Mouse (Mus musculus): ENCODE data around the gene AU018091. TPM values are rescaled to one million over a fixed set of nuclear protein-coding genes. Genes with fewer than 3 reads are reported as not detected.
"Not testable (repeated sequence)": the region's sequence is repeated elsewhere in the genome, so short reads cannot be mapped to it uniquely, and the experiment has no call there.

Gene AU018091
- polyA plus RNA-seq, 1 experiment = not detected

DNA sequence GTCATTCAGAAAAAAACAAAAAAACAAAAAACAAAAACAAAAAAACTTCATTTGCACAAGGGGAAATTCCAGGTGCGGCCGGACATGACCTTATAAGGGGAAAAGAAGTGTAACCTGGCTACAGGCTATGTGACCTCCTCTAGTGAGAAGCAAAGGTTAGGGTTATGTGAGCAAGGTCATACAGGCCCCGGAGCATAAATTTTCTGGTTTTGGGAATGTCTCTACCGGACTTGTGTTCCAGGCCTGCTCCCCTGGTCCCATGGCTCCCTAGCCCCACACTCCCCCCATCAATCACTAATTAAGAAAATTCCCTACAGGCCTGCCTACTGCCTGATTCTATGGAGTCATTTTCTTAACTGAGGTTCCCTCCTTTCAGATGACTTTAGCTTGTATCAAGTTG lies 2.7 kb downstream of the AU018091 start:
- no peak for DNase-seq (ENCODE audit: low read depth)

DNA sequence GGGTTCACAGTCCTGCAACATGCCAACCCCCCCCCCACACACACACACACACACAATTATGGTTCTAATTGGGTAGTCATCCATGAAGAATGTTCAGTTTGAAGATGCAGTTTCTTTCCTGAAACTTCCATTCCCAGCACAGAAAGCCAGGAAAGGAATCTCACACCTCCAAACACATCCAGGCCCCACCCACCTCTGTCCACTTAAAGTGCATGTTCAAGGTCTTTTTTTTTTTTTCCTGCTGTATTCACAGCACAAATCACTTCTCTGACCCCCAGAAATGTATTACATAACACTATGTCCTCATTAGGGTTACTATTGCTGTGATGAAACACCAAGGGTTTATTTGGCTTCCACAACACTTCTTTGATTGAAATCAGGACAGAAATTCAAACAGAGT lies 4.0 kb downstream of the AU018091 start:
- no peak for DNase-seq (ENCODE audit: low read depth)

DNA sequence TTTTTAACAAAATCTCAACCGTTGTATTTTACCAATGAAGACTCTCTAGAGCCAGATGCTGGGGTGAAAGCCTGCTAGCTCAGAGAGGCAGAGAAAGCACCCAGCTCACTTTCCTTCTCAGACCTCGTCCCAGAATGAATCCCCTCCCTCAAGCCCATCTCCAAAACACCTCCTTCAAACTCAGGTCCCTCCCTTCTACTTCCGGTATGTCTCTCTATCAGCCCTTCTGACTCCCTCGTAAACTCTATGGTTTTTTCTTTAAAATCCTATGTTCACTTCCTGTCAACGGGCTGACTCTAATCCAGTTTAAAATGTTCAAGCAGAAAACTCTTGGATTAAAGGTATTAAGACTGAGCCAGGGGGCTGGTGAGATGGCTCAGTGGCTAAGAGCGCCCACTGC lies 4.6 kb downstream of the AU018091 start:
- DNase-seq (ENCODE audit: low read depth) = no peak

DNA sequence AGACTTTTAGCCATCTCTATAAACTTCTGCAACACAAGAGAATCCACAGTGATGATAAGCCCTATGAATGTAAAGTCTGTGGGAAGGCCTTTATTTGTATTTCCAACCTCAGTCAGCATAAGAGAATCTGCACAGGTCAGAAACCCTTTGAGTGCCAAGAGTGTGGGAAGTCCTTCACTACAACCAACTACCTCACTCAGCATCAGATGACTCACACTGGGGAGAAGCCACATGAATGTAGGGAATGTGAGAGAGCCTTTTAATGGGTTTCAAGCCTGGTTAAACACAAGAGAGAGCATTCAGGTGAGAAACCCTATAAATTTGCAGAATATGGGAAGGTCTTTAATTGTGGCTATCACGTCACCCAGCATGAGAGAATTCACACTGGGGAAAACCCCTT lies 18.6 kb downstream of the AU018091 start:
- no peak for DNase-seq (ENCODE audit: low read depth)

DNA sequence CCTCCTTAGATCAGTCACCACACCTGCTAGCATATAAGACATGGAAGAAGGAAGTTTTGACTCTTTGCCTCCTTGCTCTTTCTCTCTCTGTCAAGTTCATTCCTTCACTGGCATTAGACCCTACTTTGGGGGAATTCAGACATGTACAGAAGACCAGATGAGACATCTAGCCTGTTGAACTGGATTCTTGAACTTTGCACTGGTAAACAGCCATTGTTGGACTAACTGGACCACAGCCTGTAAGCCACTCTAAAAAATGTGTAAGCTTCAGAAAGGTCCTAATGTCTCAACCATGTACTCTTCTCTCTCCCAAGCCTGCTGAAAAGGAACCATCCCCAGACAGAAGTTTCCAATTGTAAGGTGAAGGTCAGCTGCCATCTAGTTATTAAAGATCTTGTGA lies 22.9 kb downstream of the AU018091 start:
- no peak for DNase-seq (ENCODE audit: low read depth)

DNA sequence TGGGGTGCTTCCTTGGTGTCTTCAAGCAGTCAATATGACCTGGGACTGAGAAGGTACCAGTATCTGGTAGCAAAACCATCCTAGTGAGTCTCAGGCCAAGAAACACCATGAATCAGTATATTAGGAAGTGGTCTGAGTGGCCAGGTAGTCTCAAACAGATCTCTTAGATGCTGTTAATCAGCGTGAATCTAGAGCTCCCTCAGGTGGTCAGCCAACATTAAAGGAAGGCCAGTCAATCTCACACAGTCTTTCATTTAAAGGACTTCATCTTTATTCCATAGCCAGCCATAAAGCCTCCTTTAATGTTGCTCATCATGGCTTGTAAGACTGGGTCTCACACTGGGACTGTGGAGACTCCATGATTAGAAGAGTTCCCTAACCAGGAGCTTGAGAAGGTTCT lies 25.7 kb downstream of the AU018091 start:
- no peak for DNase-seq (ENCODE audit: low read depth)

DNA sequence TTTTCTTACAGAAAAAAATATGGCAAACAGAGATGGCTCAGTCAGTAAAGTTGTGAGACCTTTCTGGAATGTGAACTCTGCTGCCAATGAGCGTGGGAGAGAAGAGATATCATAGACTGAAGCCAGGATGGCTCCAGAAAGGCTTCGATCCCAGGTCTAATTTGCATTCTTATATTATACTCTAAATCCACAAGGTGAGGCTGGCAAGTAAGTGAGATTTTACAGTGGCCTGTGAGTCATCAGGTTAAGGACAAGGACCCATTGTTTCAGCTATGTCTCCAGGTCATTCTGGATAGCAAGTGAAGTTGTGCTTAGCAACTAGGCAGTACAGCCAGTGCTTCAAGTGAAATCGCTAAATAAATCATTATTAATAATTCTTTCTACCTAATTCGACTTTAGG lies 33.4 kb downstream of the AU018091 start:
- DNase-seq (ENCODE audit: low read depth) = peak; percentile 37

DNA sequence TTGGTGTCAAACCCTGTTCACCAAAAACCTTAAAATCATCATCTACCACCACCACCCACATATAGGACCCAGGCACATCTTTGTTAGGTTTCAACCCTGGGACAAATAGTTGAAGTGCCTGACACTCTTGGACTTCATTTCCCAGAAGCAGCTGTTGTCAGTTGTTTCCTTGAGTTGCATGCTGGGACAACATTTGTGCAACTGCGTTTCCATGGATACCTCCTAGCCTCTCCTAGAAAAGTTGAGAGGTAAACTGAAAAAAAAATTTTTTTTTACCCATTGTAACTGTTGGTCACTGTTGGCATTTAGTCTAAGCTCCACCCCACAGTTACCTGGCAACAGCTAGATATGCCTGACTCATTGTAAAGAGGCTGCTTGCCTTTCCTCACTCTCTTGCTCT lies 34.3 kb downstream of the AU018091 start:
- no peak for DNase-seq (ENCODE audit: low read depth)

DNA sequence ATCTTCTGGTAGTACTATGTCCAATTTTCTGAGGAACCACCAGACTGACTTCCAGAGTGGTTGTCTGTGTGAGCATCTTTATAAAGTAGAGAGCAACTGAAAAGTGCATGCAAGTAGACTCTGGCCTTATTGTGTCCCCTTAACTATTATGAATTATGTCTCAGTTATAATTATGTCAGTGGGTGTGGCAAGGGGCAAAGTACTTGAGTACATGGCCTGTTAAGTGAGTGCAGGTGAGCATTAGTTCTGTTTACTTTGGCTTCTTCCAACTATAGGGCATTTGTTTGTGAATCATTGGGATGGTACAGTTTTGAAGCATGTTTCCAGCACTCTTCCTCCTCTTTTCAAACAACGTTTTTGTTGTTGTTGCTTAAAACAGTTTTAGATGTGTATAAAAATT lies 38.7 kb downstream of the AU018091 start:
- no peak for DNase-seq (ENCODE audit: low read depth)

DNA sequence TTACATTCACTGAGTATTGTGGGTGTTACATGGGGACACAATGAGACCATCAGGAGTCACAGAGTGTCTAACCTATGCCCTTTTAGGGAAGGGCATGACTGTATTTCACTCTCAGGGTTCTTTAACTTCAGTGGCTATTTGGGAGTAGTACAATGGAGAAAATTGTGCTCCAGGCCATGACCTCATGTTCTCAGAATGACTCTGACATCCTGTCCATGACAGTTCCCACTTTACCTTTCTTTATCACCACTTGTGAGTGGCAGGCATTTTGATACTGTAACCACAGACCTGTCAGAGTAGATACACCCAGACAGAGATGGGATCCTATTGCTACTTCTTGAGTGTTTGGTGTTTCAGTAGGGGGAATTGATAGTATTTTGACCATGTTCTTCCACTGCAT lies 40.4 kb downstream of the AU018091 start:
- not testable (repeated sequence) for DNase-seq (ENCODE audit: low read depth)

DNA sequence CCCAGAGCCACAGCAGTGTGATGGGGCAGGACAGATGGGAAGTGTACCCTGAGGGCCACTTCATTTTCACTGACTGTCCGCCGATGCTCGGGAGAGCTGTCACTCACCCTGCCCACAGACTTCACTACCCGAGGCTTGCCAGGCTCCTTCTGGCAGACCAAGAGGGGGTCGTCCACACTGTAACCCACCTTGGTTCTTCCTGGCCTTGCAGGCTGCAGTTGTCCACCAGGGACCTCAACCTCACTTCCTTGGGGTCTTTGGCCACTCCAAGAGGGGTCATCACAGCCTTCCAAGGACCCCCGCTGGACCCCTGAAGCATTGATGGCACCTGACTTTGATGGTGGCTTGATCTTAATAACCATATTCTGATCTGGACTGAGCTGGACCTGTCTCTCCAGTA lies 57.8 kb downstream of the AU018091 start:
- DNase-seq (ENCODE audit: low read depth) = not testable (repeated sequence)

DNA sequence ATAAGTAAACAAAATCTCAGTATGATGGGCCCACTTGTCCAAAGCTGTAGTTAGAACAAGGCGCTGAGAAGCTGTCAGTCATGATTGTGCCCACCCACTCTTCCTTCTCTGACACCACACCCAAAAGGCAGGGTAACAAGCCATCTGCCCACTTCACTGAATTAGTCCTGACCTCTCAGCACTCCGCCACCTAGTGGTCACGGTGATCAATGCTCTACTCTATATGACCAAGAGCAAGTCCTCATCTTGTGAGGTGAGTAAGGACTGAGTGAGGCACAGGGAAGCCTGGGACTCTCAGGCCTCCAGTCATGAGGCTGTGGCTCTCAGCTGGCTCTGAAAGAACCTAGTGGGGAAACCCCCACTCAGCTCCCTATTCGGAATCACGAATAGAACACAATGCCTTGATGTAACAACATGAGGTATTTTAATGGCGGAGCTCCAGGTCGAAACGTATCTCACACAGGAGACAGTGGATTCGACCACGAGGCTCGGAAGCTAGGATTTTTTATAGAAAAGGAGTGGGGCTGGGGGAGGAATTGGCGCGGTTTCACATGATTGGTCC lies 62.4 kb downstream of the AU018091 start:
- not testable (repeated sequence) for DNase-seq (ENCODE audit: low read depth)

Other genes with a start within 250 kb of the AU018091 start
- gene Nlrp12, start 80.5 kb upstream of the AU018091 start, polyA plus RNA-seq (2012; rRNA removed) = 0.01 TPM in 1 of 2 replicates, not detected in the other
- 213 and 292 TPM in 2 replicates for gene Myadm, start 119.9 kb upstream of the AU018091 start, polyA plus RNA-seq (2012; rRNA removed)
- gene Prkcg, start 120.0 kb upstream of the AU018091 start, polyA plus RNA-seq (2012; rRNA removed) = 2.6 and 4.8 TPM in 2 replicates
- 8.5 and 11.4 TPM in 2 replicates for gene Cacng7, start 163.8 kb upstream of the AU018091 start, polyA plus RNA-seq (2012; rRNA removed)
- gene Cacng8, start 221.5 kb upstream of the AU018091 start, polyA plus RNA-seq (2012; rRNA removed) = 0.11 and 0.12 TPM in 2 replicates

Data from gonadal fat pad, adult 2 months (tissue).